Mouse (Mus musculus) brain, embryonic 14.5 days (tissue): ENCODE measurements around the gene Nebl.

Experiments
- CTCF ChIP-seq: fragments of 200-500 bp; IDR thresholded peaks from 2 replicates; pipeline ENCODE4 v1.5.1; 2012; ENCODE audit warnings: inconsistent platforms, mild to moderate bottlenecking, moderate library complexity, borderline replicate concordance; ENCODE audit not compliant: insufficient read depth, insufficient read length; ENCODE audit errors: extremely low read depth
- POLR2A ChIP-seq: fragments of 200-500 bp; IDR thresholded peaks from 2 replicates; pipeline ENCODE4 v1.6.1; 2012; ENCODE audit warnings: mild to moderate bottlenecking, inconsistent platforms, borderline replicate concordance; ENCODE audit not compliant: poor library complexity, insufficient read depth, insufficient read length, severe bottlenecking; ENCODE audit errors: extremely low read depth

GRCm38 (mm10) chr2:17514765-17515164 lies 216.5 kb downstream of the Nebl start:
- TF ChIP-seq CTCF (no peak), POLR2A (no peak)
